Mouse (Mus musculus): Measurements from ENCODE around the gene Foxg1. TPM values are rescaled to one million over a fixed set of nuclear protein-coding genes. Genes with fewer than 3 reads are reported as not detected.

Gene Foxg1
- polyA plus RNA-seq, 1 experiment from 2014 or later = 0.06 TPM

GRCm38 (mm10) chr12:49398636-49399035 is 16.2 kb downstream of the Foxg1 start:
- 23% methylated on average over 3 of the region's 3 CpGs for WGBS
- H3K27me3 ChIP-seq = peaks cover 91% of the 10 kb centered on the region

DNA sequence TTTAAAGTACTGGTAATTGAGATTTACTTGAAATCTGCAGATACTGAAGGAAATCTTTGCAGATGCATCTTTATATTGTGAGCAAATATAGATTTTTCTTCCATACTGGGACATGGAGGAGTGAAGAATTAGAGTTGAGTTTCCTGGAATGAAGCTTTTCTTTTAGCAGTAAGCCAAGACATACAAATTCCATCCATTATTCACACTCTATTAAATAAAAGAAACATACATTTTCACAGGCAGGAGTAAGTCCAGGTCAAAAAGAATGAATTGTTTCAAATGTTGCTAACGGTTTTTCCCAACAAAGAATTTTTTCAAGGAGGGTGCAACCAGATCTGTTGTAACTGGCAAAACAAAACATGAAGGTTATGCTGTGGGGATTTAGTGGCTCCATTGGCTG is 17.2 kb downstream of the Foxg1 start:
- peaks cover 90% of the 10 kb centered on the region for H3K27me3 ChIP-seq
- no peak overlapping the region for H3K27ac ChIP-seq (replicated peaks)
- H3K4me3 ChIP-seq = no peak overlapping the region
- H3K36me3 ChIP-seq = no peaks in the 10 kb centered on the region
- no peak overlapping the region for H3K9ac ChIP-seq
- 2% methylated on average over 1 of the region's 1 CpGs for WGBS
- no peak overlapping the region for H3K4me2 ChIP-seq
- ATAC-seq (ENCODE audit: low read depth) = no peak
- no peaks in the 10 kb centered on the region for H3K9me3 ChIP-seq
- peaks cover 12% of the 10 kb centered on the region for H3K4me1 ChIP-seq (replicated peaks)

More at GRCm38 (mm10) chr12:49398636-49399035, 16.2 kb downstream of the Foxg1 start:
- H3K36me3 ChIP-seq = no peaks in the 10 kb centered on the region
- no peak overlapping the region for H3K4me2 ChIP-seq
- H3K27ac ChIP-seq (replicated peaks) = no peak overlapping the region
- H3K4me3 ChIP-seq = no peak overlapping the region
- no peak for ATAC-seq (ENCODE audit: low read depth)
- no peak overlapping the region for H3K9ac ChIP-seq
- peaks cover 12% of the 10 kb centered on the region for H3K4me1 ChIP-seq (replicated peaks)
- no peaks in the 10 kb centered on the region for H3K9me3 ChIP-seq

GRCm38 (mm10) chr12:49400036-49400852 is 17.8 kb downstream of the Foxg1 start:
- Histone ChIP-seq H3K27me3 (peaks cover 90% of the 10 kb centered on the region), H3K4me2 (no peak overlapping the region)
- ATAC-seq (ENCODE audit: low read depth) = peak; percentile 27; the same call in 1 of the 2 replicates

GRCm38 (mm10) chr12:49400853-49401118 is 18.3 kb downstream of the Foxg1 start:
- H3K9me3 ChIP-seq = no peaks in the 10 kb centered on the region
- peaks cover 86% of the 10 kb centered on the region for H3K27me3 ChIP-seq
- H3K27ac ChIP-seq (replicated peaks) = no peak overlapping the region
- under 1% methylated on average over 8 of the region's 8 CpGs for WGBS
- no peak overlapping the region for H3K9ac ChIP-seq
- H3K4me2 ChIP-seq = peak overlapping the region; percentile 66
- H3K36me3 ChIP-seq = no peaks in the 10 kb centered on the region
- peak overlapping the region; percentile 37 for H3K4me3 ChIP-seq
- ATAC-seq (ENCODE audit: low read depth) = peak; percentile 76
- H3K4me1 ChIP-seq (replicated peaks) = peaks cover 12% of the 10 kb centered on the region

More at GRCm38 (mm10) chr12:49400036-49400852, 17.8 kb downstream of the Foxg1 start:
- Histone ChIP-seq H3K4me1 (replicated peaks) (peaks cover 12% of the 10 kb centered on the region), H3K27ac (replicated peaks) (no peak overlapping the region), H3K9me3 (no peaks in the 10 kb centered on the region), H3K4me3 (no peak overlapping the region), H3K9ac (no peak overlapping the region), H3K36me3 (no peaks in the 10 kb centered on the region)
- WGBS = 2% methylated on average over 9 of the region's 9 CpGs

- H3K27ac ChIP-seq (replicated peaks) = no peak overlapping the region
- under 1% methylated on average over 68 of the region's 68 CpGs for WGBS
- no peaks in the 10 kb centered on the region for H3K9me3 ChIP-seq
- H3K4me1 ChIP-seq (replicated peaks) = peaks cover 12% of the 10 kb centered on the region
- peaks cover 82% of the 10 kb centered on the region for H3K27me3 ChIP-seq
- H3K9ac ChIP-seq = peak overlapping the region; percentile 54
- peak; percentile 77 for ATAC-seq (ENCODE audit: low read depth)
- H3K4me3 ChIP-seq = peak overlapping the region; percentile 37
- H3K36me3 ChIP-seq = no peaks in the 10 kb centered on the region
- H3K4me2 ChIP-seq = peak overlapping the region; percentile 66
These were observed 18.8 kb downstream of the Foxg1 start for GRCm38 (mm10) chr12:49401119-49401795.

- Histone ChIP-seq H3K27me3 (peaks cover 80% of the 10 kb centered on the region), H3K4me3 (peak overlapping the region; percentile 37), H3K9me3 (no peaks in the 10 kb centered on the region), H3K4me1 (replicated peaks) (peaks cover 12% of the 10 kb centered on the region), H3K36me3 (no peaks in the 10 kb centered on the region), H3K9ac (peak overlapping the region; percentile 54; the same call in 1 of the 2 replicates), H3K27ac (replicated peaks) (no peak overlapping the region), H3K4me2 (peak overlapping the region; percentile 66)
- no peak for ATAC-seq (ENCODE audit: low read depth)
- 0% methylated on average over 5 of the region's 5 CpGs for WGBS
These were observed 19.3 kb downstream of the Foxg1 start for GRCm38 (mm10) chr12:49401796-49402130.

- 66% methylated on average over 2 of the region's 2 CpGs for WGBS
- no peak for ATAC-seq (ENCODE audit: low read depth)
- Histone ChIP-seq H3K4me3 (no peak overlapping the region), H3K9ac (no peak overlapping the region), H3K4me1 (replicated peaks) (no peaks in the 10 kb centered on the region), H3K36me3 (no peaks in the 10 kb centered on the region), H3K27me3 (peaks cover 19% of the 10 kb centered on the region), H3K9me3 (no peaks in the 10 kb centered on the region), H3K4me2 (no peak overlapping the region), H3K27ac (replicated peaks) (no peak overlapping the region)
These were observed 27.4 kb downstream of the Foxg1 start for GRCm38 (mm10) chr12:49409833-49410232.

DNA sequence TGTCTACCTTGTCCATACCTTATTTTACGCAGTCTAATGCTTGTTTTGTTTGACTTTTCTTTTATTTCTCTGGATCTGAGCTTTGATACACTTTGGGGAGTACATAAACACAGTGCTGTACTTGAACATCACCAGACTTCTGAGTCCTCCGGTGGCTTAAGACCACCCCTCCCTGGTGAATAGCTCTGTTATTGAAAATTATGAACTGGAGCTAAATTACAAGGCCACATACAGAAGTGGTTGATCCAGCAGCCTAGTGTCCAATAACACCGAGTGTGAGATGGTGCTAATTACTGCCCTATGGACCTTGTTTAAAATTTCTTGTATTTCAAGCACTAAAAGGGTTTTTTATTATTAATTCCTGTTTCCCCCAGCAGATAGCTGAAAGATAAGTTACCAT is 35.5 kb downstream of the Foxg1 start:
- H3K4me1 ChIP-seq (replicated peaks) = no peaks in the 10 kb centered on the region
- no peaks in the 10 kb centered on the region for H3K27me3 ChIP-seq
- ATAC-seq (ENCODE audit: low read depth) = no peak
- H3K4me2 ChIP-seq = no peak overlapping the region
- H3K4me3 ChIP-seq = no peak overlapping the region
- no peaks in the 10 kb centered on the region for H3K36me3 ChIP-seq
- no peak overlapping the region for H3K27ac ChIP-seq (replicated peaks)
- no peaks in the 10 kb centered on the region for H3K9me3 ChIP-seq
- H3K9ac ChIP-seq = no peak overlapping the region
- WGBS = 79% methylated on average over 3 of the region's 3 CpGs

Other genes with a start within 250 kb of the Foxg1 start
- gene Gm43517, start 2.5 kb downstream of the Foxg1 start, polyA plus RNA-seq (2015; fragmentation: Nextera tagmentation; extraction: Ambion mirVana) = not detected in 2 replicates